Mouse (Mus musculus): Measurements from ENCODE around the gene Slc34a3.

The Slc34a3 gene

GRCm38 (mm10) chr2:25255284-25255779 lies 21.2 kb upstream of the Slc34a3 start, which contains the start of gene Tmem203:
Tmem203 (plus strand) TSS chr2:25255439.
- H3K4me1 ChIP-seq (replicated peaks; ENCODE audit: low read depth, low read length): peaks cover 45% of the 10 kb centered on the region
- no peaks in the 10 kb centered on the region for H3K27me3 ChIP-seq (ENCODE audit: insufficient read depth, low read length)
- TF ChIP-seq POU5F1 (IDR thresholded peaks at IDR 0.05; ENCODE audit: borderline replicate concordance, low read length): no peak
- no peak for TF ChIP-seq NANOG (IDR thresholded peaks at IDR 0.05; ENCODE audit: borderline replicate concordance, low read length)
- TF ChIP-seq CTCF (conservative IDR thresholded peaks at IDR 0.05; ENCODE audit: low read length): no peak
- peaks cover 39% of the 10 kb centered on the region for H3K36me3 ChIP-seq (ENCODE audit: insufficient read depth, low read length)
- H3K4me3 ChIP-seq (replicated peaks; ENCODE audit: low read length): peak within 1 kb of the TSS; percentile 100
- H3K9me3 ChIP-seq (ENCODE audit: low read length): no peaks in the 10 kb centered on the region

- Histone ChIP-seq H3K36me3 (ENCODE audit: insufficient read depth, low read length) (peaks cover 69% of the 10 kb centered on the region), H3K4me1 (replicated peaks; ENCODE audit: low read depth, low read length) (peaks cover 69% of the 10 kb centered on the region), H3K27me3 (ENCODE audit: insufficient read depth, low read length) (no peaks in the 10 kb centered on the region), H3K4me3 (replicated peaks; ENCODE audit: low read length) (no peak overlapping the region), H3K9me3 (ENCODE audit: low read length) (no peaks in the 10 kb centered on the region)
- no peak for TF ChIP-seq POU5F1 (IDR thresholded peaks at IDR 0.05; ENCODE audit: borderline replicate concordance, low read length)
Measured at GRCm38 (mm10) chr2:25252331-25252730, 18.2 kb upstream of the Slc34a3 start.

- no peak for TF ChIP-seq CTCF (conservative IDR thresholded peaks at IDR 0.05; ENCODE audit: low read length)
- no peaks in the 10 kb centered on the region for H3K9me3 ChIP-seq (ENCODE audit: low read length)
Measured at GRCm38 (mm10) chr2:25246183-25247072, 12.3 kb upstream of the Slc34a3 start, which contains the start of gene AL732309.1. AL732309.1 (minus strand) TSS chr2:25246863.

DNA sequence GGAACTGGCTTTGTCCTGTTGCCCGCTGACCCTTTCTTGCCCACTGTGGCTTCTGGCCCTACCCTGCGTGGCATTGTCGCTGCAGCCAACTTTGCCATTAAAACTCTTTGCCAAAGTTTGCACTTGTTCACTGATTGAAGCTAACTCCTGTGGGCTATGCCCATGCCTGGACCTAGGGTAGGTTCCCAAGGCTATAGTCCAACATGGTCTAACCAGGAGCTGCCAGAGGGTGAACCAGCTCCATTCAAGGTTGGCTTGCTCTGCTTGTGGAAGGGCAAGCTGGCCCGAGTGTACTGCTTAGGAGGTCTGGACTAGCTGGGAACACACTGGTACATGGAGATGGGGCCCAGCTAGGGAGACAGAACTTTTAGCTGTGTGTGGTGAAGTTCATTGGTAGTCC lies 10.0 kb upstream of the Slc34a3 start:
- Histone ChIP-seq H3K4me3 (replicated peaks; ENCODE audit: low read length) (no peak overlapping the region), H3K27me3 (ENCODE audit: insufficient read depth, low read length) (peaks cover 15% of the 10 kb centered on the region), H3K36me3 (ENCODE audit: insufficient read depth, low read length) (peaks cover 54% of the 10 kb centered on the region), H3K4me1 (replicated peaks; ENCODE audit: low read depth, low read length) (peaks cover 86% of the 10 kb centered on the region), H3K9me3 (ENCODE audit: low read length) (no peaks in the 10 kb centered on the region)
- TF ChIP-seq NANOG (IDR thresholded peaks at IDR 0.05; ENCODE audit: borderline replicate concordance, low read length) (no peak), POU5F1 (IDR thresholded peaks at IDR 0.05; ENCODE audit: borderline replicate concordance, low read length) (no peak), CTCF (conservative IDR thresholded peaks at IDR 0.05; ENCODE audit: low read length) (no peak)

More at GRCm38 (mm10) chr2:25246183-25247072, 12.3 kb upstream of the Slc34a3 start, which contains the start of gene AL732309.1:
- Histone ChIP-seq H3K4me1 (replicated peaks; ENCODE audit: low read depth, low read length) (peaks cover 78% of the 10 kb centered on the region), H3K27me3 (ENCODE audit: insufficient read depth, low read length) (peaks cover 12% of the 10 kb centered on the region), H3K36me3 (ENCODE audit: insufficient read depth, low read length) (peaks cover 77% of the 10 kb centered on the region), H3K4me3 (replicated peaks; ENCODE audit: low read length) (no peak within 1 kb of the TSS; the same call in 1 of the 2 replicates)

DNA sequence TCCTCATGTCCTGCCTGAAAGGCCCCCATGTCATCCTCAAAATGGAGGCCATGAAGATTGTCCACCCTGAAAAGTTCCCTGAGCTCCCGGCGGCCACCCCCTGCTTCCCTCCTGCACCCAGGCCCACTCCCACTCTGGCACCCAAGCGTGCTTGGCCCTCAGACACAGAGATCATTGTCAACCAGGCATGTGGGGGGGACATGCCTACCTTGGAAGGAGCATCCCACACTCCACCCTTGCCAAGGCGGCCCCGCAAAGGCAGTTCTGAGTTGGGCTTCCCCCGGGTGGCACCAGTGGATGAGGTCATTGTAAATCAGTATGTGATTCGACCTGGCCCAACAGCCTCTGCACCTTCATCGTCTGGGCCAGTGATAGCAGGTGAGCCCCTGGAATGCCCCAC lies 9.2 kb upstream of the Slc34a3 start:
- H3K4me3 ChIP-seq (replicated peaks; ENCODE audit: low read length): peak overlapping the region; percentile 78; the same call in 1 of the 2 replicates
- peaks cover 85% of the 10 kb centered on the region for H3K4me1 ChIP-seq (replicated peaks; ENCODE audit: low read depth, low read length)
- H3K36me3 ChIP-seq (ENCODE audit: insufficient read depth, low read length): peaks cover 46% of the 10 kb centered on the region
- TF ChIP-seq POU5F1 (IDR thresholded peaks at IDR 0.05; ENCODE audit: borderline replicate concordance, low read length): no peak
- TF ChIP-seq NANOG (IDR thresholded peaks at IDR 0.05; ENCODE audit: borderline replicate concordance, low read length): no peak
- TF ChIP-seq CTCF (conservative IDR thresholded peaks at IDR 0.05; ENCODE audit: low read length): no peak
- H3K9me3 ChIP-seq (ENCODE audit: low read length): no peaks in the 10 kb centered on the region
- peaks cover 15% of the 10 kb centered on the region for H3K27me3 ChIP-seq (ENCODE audit: insufficient read depth, low read length)

DNA sequence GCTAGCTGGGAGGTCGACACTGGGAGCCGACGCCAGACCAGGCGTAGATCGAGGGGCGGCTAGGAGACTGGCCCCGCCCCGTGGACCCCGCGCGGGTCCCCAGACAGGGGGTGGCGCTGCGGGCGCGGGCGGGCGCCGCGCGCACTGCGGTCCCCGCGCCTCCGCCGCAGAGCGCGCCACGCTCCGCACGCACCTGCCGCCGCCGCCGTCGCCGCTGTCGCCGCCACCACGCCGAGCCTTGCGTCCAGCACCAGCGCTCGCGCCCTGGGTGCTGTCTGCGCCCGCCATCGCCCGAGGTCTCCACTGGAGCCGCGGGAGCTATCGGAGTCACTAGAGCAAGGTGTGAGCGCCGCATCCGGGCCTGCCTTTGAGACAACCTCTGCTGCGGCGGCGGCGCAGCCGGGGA lies 7.9 kb upstream of the Slc34a3 start, which contains the start of the genes Rnf208 and Cysrt1:
Gene Rnf208, plus strand, starts transcription at position 155 of the 406 bp plus-strand sequence.
Gene Cysrt1, minus strand, starts transcription at position 352 of the 406 bp plus-strand sequence.
- Histone ChIP-seq H3K9me3 (ENCODE audit: low read length) (no peaks in the 10 kb centered on the region), H3K27me3 (ENCODE audit: insufficient read depth, low read length) (peaks cover 15% of the 10 kb centered on the region), H3K36me3 (ENCODE audit: insufficient read depth, low read length) (peaks cover 34% of the 10 kb centered on the region), H3K4me1 (replicated peaks; ENCODE audit: low read depth, low read length) (peaks cover 85% of the 10 kb centered on the region), H3K4me3 (replicated peaks; ENCODE audit: low read length) (peak within 1 kb of the TSS; percentile 78)
- TF ChIP-seq NANOG (IDR thresholded peaks at IDR 0.05; ENCODE audit: borderline replicate concordance, low read length): no peak
- TF ChIP-seq CTCF (conservative IDR thresholded peaks at IDR 0.05; ENCODE audit: low read length): no peak
- no peak for TF ChIP-seq POU5F1 (IDR thresholded peaks at IDR 0.05; ENCODE audit: borderline replicate concordance, low read length)

DNA sequence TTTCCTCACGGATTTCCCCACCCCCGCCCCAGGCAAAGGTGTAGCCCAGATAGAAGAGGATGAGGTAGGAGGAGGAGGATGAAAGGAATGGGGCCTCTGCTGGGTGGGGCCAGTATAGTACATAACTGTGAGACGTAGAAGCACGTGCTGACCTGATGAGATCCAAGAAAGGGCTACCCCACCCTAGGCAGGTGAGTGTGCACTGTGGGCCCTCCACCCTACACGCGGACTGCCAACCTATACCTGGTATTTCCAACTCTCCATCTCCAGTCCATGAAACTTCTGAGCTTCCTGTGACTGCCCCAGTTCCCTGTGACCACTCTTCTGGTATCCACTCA lies 7.2 kb upstream of the Slc34a3 start:
- peaks cover 85% of the 10 kb centered on the region for H3K4me1 ChIP-seq (replicated peaks; ENCODE audit: low read depth, low read length)
- TF ChIP-seq CTCF (conservative IDR thresholded peaks at IDR 0.05; ENCODE audit: low read length) (no peak), POU5F1 (IDR thresholded peaks at IDR 0.05; ENCODE audit: borderline replicate concordance, low read length) (no peak), NANOG (IDR thresholded peaks at IDR 0.05; ENCODE audit: borderline replicate concordance, low read length) (no peak)
- peak overlapping the region; percentile 78 for H3K4me3 ChIP-seq (replicated peaks; ENCODE audit: low read length)
- no peaks in the 10 kb centered on the region for H3K9me3 ChIP-seq (ENCODE audit: low read length)
- H3K27me3 ChIP-seq (ENCODE audit: insufficient read depth, low read length): peaks cover 15% of the 10 kb centered on the region
- peaks cover 27% of the 10 kb centered on the region for H3K36me3 ChIP-seq (ENCODE audit: insufficient read depth, low read length)

GRCm38 (mm10) chr2:25240723-25241437 lies 6.7 kb upstream of the Slc34a3 start:
- H3K4me1 ChIP-seq (replicated peaks; ENCODE audit: low read depth, low read length): peaks cover 85% of the 10 kb centered on the region
- peak overlapping the region; percentile 78 for H3K4me3 ChIP-seq (replicated peaks; ENCODE audit: low read length)
- H3K36me3 ChIP-seq (ENCODE audit: insufficient read depth, low read length): peaks cover 21% of the 10 kb centered on the region
- no peak for TF ChIP-seq POU5F1 (IDR thresholded peaks at IDR 0.05; ENCODE audit: borderline replicate concordance, low read length)
- TF ChIP-seq CTCF (conservative IDR thresholded peaks at IDR 0.05; ENCODE audit: low read length): no peak
- no peak for TF ChIP-seq NANOG (IDR thresholded peaks at IDR 0.05; ENCODE audit: borderline replicate concordance, low read length)
- no peaks in the 10 kb centered on the region for H3K9me3 ChIP-seq (ENCODE audit: low read length)
- H3K27me3 ChIP-seq (ENCODE audit: insufficient read depth, low read length): peaks cover 15% of the 10 kb centered on the region
